Comparison of ENCODE assay signal across 8 mouse cellular contexts in genomic region chr17:24162584-24163175, GRCm38 (mm10). TPM values are rescaled to one million over a fixed set of nuclear protein-coding genes. Genes with fewer than 3 reads are reported as not detected.
A peak's percentile ranks its signal among the peaks of the same experiment; 100 is the strongest.
DNase-seq lines count a peak whose midpoint lies in the region; ATAC-seq lines count a peak whose summit lies in the region.

No protein-coding gene starts in this region.

- H3K4me2 ChIP-seq in kidney, embryonic 16.5 days (replicated peaks; ENCODE audit: low read depth, low read length), result peak overlapping the region; percentile 68

- H3K27ac ChIP-seq in heart, embryonic 10.5 days, result peak overlapping the region; percentile 93
- peak overlapping the region; percentile 86; the same call in 1 of the 2 replicates for H3K27ac ChIP-seq in kidney, embryonic 16.5 days (ENCODE audit: low read length)

- ATAC-seq in kidney, embryonic 16.5 days (ENCODE audit: low FRiP score, low TSS enrichment), result 0 out of 2 replicates have a peak, but pooled peaks have one; percentile 7
- ATAC-seq in frontal cortex, adult (ENCODE audit: low TSS enrichment), result no peak

- no peaks in the 10 kb centered on the region for H3K27me3 ChIP-seq in heart, embryonic 10.5 days (ENCODE audit: insufficient read depth, poor library complexity, severe bottlenecking)
- H3K27me3 ChIP-seq in kidney, embryonic 16.5 days (ENCODE audit: insufficient read depth, low read length), result no peaks in the 10 kb centered on the region

- DNase-seq in embryo, embryonic 11 days, result peak; percentile 1
- DNase-seq in embryo, embryonic 10.5 days (ENCODE audit: low spot score), result no peak
- DNase-seq in ZHBTc4 (ENCODE audit: low read depth, low spot score), result peak; percentile 70
- DNase-seq in heart, embryonic 10.5 days (ENCODE audit: low spot score), result no peak
- peak; percentile 52 for DNase-seq in lung, postnatal 4 days
- DNase-seq in right cerebral cortex, postnatal 36 days (ENCODE audit: low spot score in 2 of 2), result no peak

- peak overlapping the region; percentile 80 for H3K9ac ChIP-seq in kidney, embryonic 16.5 days (replicated peaks; ENCODE audit: low read length)

- 16% methylated on average over 17 of the region's 17 CpGs for WGBS in heart, embryonic 10.5 days
- WGBS in kidney, embryonic 16.5 days, result 21% methylated on average over 17 of the region's 17 CpGs

- H3K9me3 ChIP-seq in heart, embryonic 10.5 days, result no peaks in the 10 kb centered on the region
- no peaks in the 10 kb centered on the region for H3K9me3 ChIP-seq in kidney, embryonic 16.5 days (ENCODE audit: low read length)

- H3K4me1 ChIP-seq in heart, embryonic 10.5 days, result peaks cover 28% of the 10 kb centered on the region
- peaks cover 17% of the 10 kb centered on the region for H3K4me1 ChIP-seq in kidney, embryonic 16.5 days (ENCODE audit: insufficient read depth, low read length)

- H3K4me3 ChIP-seq in heart, embryonic 10.5 days, result peak overlapping the region; percentile 82
- H3K4me3 ChIP-seq in kidney, embryonic 16.5 days (ENCODE audit: low read length), result peak overlapping the region; percentile 79

- H3K36me3 ChIP-seq in heart, embryonic 10.5 days, result peaks cover 34% of the 10 kb centered on the region
- peaks cover 3% of the 10 kb centered on the region for H3K36me3 ChIP-seq in kidney, embryonic 16.5 days (ENCODE audit: insufficient read depth, low read length)

RNA-seq across cellular contexts. Expression of gene Amdhd2, which starts 0.9 kb away (rescaled TPM):
- polyA plus RNA-seq in heart, embryonic 10.5 days (2016; fragmentation: Nextera tagmentation; extraction: Ambion mirVana), result 40.0 and 44.5 TPM in 2 replicates
- polyA plus RNA-seq in kidney, embryonic 16.5 days (2015; fragmentation: Nextera tagmentation; extraction: Ambion mirVana), result 42.1 and 45.6 TPM in 2 replicates

RNA-seq across cellular contexts. Expression of gene Atp6v0c, which starts 6.8 kb away (rescaled TPM):
- 538 and 598 TPM in 2 replicates for polyA plus RNA-seq in heart, embryonic 10.5 days (2016; fragmentation: Nextera tagmentation; extraction: Ambion mirVana)
- 695 and 701 TPM in 2 replicates for polyA plus RNA-seq in kidney, embryonic 16.5 days (2015; fragmentation: Nextera tagmentation; extraction: Ambion mirVana)

RNA-seq across cellular contexts. Expression of gene Pdpk1, which starts 12.0 kb away (rescaled TPM):
- 33.0 and 38.7 TPM in 2 replicates for polyA plus RNA-seq in heart, embryonic 10.5 days (2016; fragmentation: Nextera tagmentation; extraction: Ambion mirVana)
- polyA plus RNA-seq in kidney, embryonic 16.5 days (2015; fragmentation: Nextera tagmentation; extraction: Ambion mirVana), result 34.9 and 37.6 TPM in 2 replicates

RNA-seq across cellular contexts. Expression of gene Tbc1d24, which starts 42.7 kb away (rescaled TPM):
- polyA plus RNA-seq in heart, embryonic 10.5 days (2016; fragmentation: Nextera tagmentation; extraction: Ambion mirVana), result 5.3 TPM in 2 replicates
- 5.6 and 6.2 TPM in 2 replicates for polyA plus RNA-seq in kidney, embryonic 16.5 days (2015; fragmentation: Nextera tagmentation; extraction: Ambion mirVana)

RNA-seq across cellular contexts. Expression of gene Ntn3, which starts 46.7 kb away (rescaled TPM):
- polyA plus RNA-seq in heart, embryonic 10.5 days (2016; fragmentation: Nextera tagmentation; extraction: Ambion mirVana), result 1.9 and 3.6 TPM in 2 replicates
- 4.3 and 4.8 TPM in 2 replicates for polyA plus RNA-seq in kidney, embryonic 16.5 days (2015; fragmentation: Nextera tagmentation; extraction: Ambion mirVana)

Comparison
In these comparisons a context has a peak if more than half of its experiments do, and no peak if none do; other contexts are left out.
1. DNase-seq: peak in embryo, embryonic 11 days (single experiment), ZHBTc4 (single experiment) and lung, postnatal 4 days (2 of 2); none in embryo, embryonic 10.5 days (single experiment), heart, embryonic 10.5 days (single experiment) and right cerebral cortex, postnatal 36 days (0 of 2).